Mouse (Mus musculus): ENCODE results near the gene Krtcap3. TPM values are rescaled to one million over a fixed set of nuclear protein-coding genes. Genes with fewer than 3 reads are reported as not detected.

Krtcap3 gene
- polyA plus RNA-seq, 1 experiment = 25.0 TPM

GRCm38 (mm10) chr5:31226641-31227040, 24.9 kb upstream of the Krtcap3 start:
- no peak for DNase-seq (ENCODE audit: low read depth in 1 of 2, low spot score in 2 of 2)
- no peak for TF ChIP-seq CTCF (IDR thresholded peaks at IDR 0.05; ENCODE audit: extremely low read depth, insufficient read depth, insufficient read length, insufficient replicate concordance)
- TF ChIP-seq POLR2A (IDR thresholded peaks at IDR 0.05; ENCODE audit: low read depth, low read length) = no peak
- no peaks in the 10 kb centered on the region for H3K27me3 ChIP-seq (ENCODE audit: control insufficient read depth, insufficient read depth, low read length)
- H3K4me1 ChIP-seq (ENCODE audit: control insufficient read depth, insufficient read depth, insufficient read length) = no peaks in the 10 kb centered on the region; the same call in 1 of the 2 replicates
- H3K27ac ChIP-seq (ENCODE audit: insufficient read depth, low read length) = no peak overlapping the region; the same call in 1 of the 2 replicates
- H3K36me3 ChIP-seq (ENCODE audit: control insufficient read depth, insufficient read depth, low read length) = no peaks in the 10 kb centered on the region
- WGBS = 58% methylated on average over 1 of the region's 1 CpGs
- no peak overlapping the region for H3K4me3 ChIP-seq (ENCODE audit: extremely low read depth, insufficient read depth, insufficient read length)

GRCm38 (mm10) chr5:31240637-31241521, 10.6 kb upstream of the Krtcap3 start, which contains the start of the genes Nrbp1 and Gm9970:
Gene Nrbp1 (plus strand): TSS chr5:31240864.
Gene Gm9970 (minus strand): TSS chr5:31241232.
- peak; percentile 88 to 95 for DNase-seq (ENCODE audit: low read depth in 1 of 2, low spot score in 2 of 2)
- peak within 1 kb of the TSS; percentile 90 for H3K4me3 ChIP-seq (ENCODE audit: extremely low read depth, insufficient read depth, insufficient read length)
- peak within 1 kb of the TSS; percentile 95 for H3K27ac ChIP-seq (ENCODE audit: insufficient read depth, low read length)
- peak; percentile 87 for TF ChIP-seq POLR2A (IDR thresholded peaks at IDR 0.05; ENCODE audit: low read depth, low read length)
- TF ChIP-seq CTCF (IDR thresholded peaks at IDR 0.05; ENCODE audit: extremely low read depth, insufficient read depth, insufficient read length, insufficient replicate concordance) = no peak
- H3K27me3 ChIP-seq (ENCODE audit: control insufficient read depth, insufficient read depth, low read length) = no peaks in the 10 kb centered on the region
- 0 out of 2 replicates have a peak, but pooled peaks cover 2% of the 10 kb centered on the region for H3K4me1 ChIP-seq (ENCODE audit: control insufficient read depth, insufficient read depth, insufficient read length)
- peaks cover 15% of the 10 kb centered on the region for H3K36me3 ChIP-seq (ENCODE audit: control insufficient read depth, insufficient read depth, low read length)
- WGBS = under 1% methylated on average over 93 of the region's 103 CpGs

GRCm38 (mm10) chr5:31241522-31242034, 9.9 kb upstream of the Krtcap3 start:
- Histone ChIP-seq H3K4me3 (ENCODE audit: extremely low read depth, insufficient read depth, insufficient read length) (peak overlapping the region; percentile 88), H3K36me3 (ENCODE audit: control insufficient read depth, insufficient read depth, low read length) (peaks cover 19% of the 10 kb centered on the region), H3K27me3 (ENCODE audit: control insufficient read depth, insufficient read depth, low read length) (no peaks in the 10 kb centered on the region), H3K27ac (ENCODE audit: insufficient read depth, low read length) (peak overlapping the region; percentile 54), H3K4me1 (ENCODE audit: control insufficient read depth, insufficient read depth, insufficient read length) (0 out of 2 replicates have a peak, but pooled peaks cover 2% of the 10 kb centered on the region)
- no peak for DNase-seq (ENCODE audit: low read depth in 1 of 2, low spot score in 2 of 2)
- TF ChIP-seq CTCF (IDR thresholded peaks at IDR 0.05; ENCODE audit: extremely low read depth, insufficient read depth, insufficient read length, insufficient replicate concordance) = no peak
- TF ChIP-seq POLR2A (IDR thresholded peaks at IDR 0.05; ENCODE audit: low read depth, low read length) = no peak
- WGBS = under 1% methylated on average over 13 of the region's 13 CpGs

GRCm38 (mm10) chr5:31242191-31242590, 9.3 kb upstream of the Krtcap3 start:
- 0 out of 2 replicates have a peak, but pooled peaks cover 2% of the 10 kb centered on the region for H3K4me1 ChIP-seq (ENCODE audit: control insufficient read depth, insufficient read depth, insufficient read length)
- TF ChIP-seq POLR2A (IDR thresholded peaks at IDR 0.05; ENCODE audit: low read depth, low read length) (no peak), CTCF (IDR thresholded peaks at IDR 0.05; ENCODE audit: extremely low read depth, insufficient read depth, insufficient read length, insufficient replicate concordance) (no peak)
- H3K36me3 ChIP-seq (ENCODE audit: control insufficient read depth, insufficient read depth, low read length) = peaks cover 24% of the 10 kb centered on the region
- no peaks in the 10 kb centered on the region for H3K27me3 ChIP-seq (ENCODE audit: control insufficient read depth, insufficient read depth, low read length)
- no peak for DNase-seq (ENCODE audit: low read depth in 1 of 2, low spot score in 2 of 2)
- no peak overlapping the region for H3K27ac ChIP-seq (ENCODE audit: insufficient read depth, low read length)
- 24% methylated on average over 10 of the region's 10 CpGs for WGBS
- H3K4me3 ChIP-seq (ENCODE audit: extremely low read depth, insufficient read depth, insufficient read length) = peak overlapping the region; percentile 88; the same call in 1 of the 2 replicates

- no peak for TF ChIP-seq POLR2A (IDR thresholded peaks at IDR 0.05; ENCODE audit: low read depth, low read length)
- H3K36me3 ChIP-seq (ENCODE audit: control insufficient read depth, insufficient read depth, low read length) = peaks cover 59% of the 10 kb centered on the region
- WGBS = 92% methylated on average over 4 of the region's 4 CpGs
These were observed 775 bp upstream of the Krtcap3 start for GRCm38 (mm10) chr5:31250716-31251115.

GRCm38 (mm10) chr5:31252151-31252550, 660 bp downstream of the Krtcap3 start:
- WGBS = 90% methylated on average over 10 of the region's 10 CpGs
- Histone ChIP-seq H3K27ac (ENCODE audit: insufficient read depth, low read length) (no peak overlapping the region), H3K4me1 (ENCODE audit: control insufficient read depth, insufficient read depth, insufficient read length) (peaks cover 3% of the 10 kb centered on the region; the same call in 1 of the 2 replicates), H3K27me3 (ENCODE audit: control insufficient read depth, insufficient read depth, low read length) (no peaks in the 10 kb centered on the region), H3K36me3 (ENCODE audit: control insufficient read depth, insufficient read depth, low read length) (peaks cover 49% of the 10 kb centered on the region), H3K4me3 (ENCODE audit: extremely low read depth, insufficient read depth, insufficient read length) (no peak overlapping the region; the same call in 1 of the 2 replicates)
- no peak for TF ChIP-seq POLR2A (IDR thresholded peaks at IDR 0.05; ENCODE audit: low read depth, low read length)
- TF ChIP-seq CTCF (IDR thresholded peaks at IDR 0.05; ENCODE audit: extremely low read depth, insufficient read depth, insufficient read length, insufficient replicate concordance) = no peak
- DNase-seq (ENCODE audit: low read depth in 1 of 2, low spot score in 2 of 2) = no peak

More at GRCm38 (mm10) chr5:31250716-31251115, 775 bp upstream of the Krtcap3 start:
- Histone ChIP-seq H3K4me3 (ENCODE audit: extremely low read depth, insufficient read depth, insufficient read length) (no peak overlapping the region), H3K27me3 (ENCODE audit: control insufficient read depth, insufficient read depth, low read length) (no peaks in the 10 kb centered on the region), H3K27ac (ENCODE audit: insufficient read depth, low read length) (no peak overlapping the region), H3K4me1 (ENCODE audit: control insufficient read depth, insufficient read depth, insufficient read length) (peaks cover 3% of the 10 kb centered on the region; the same call in 1 of the 2 replicates)
- DNase-seq (ENCODE audit: low read depth in 1 of 2, low spot score in 2 of 2) = no peak
